Mouse (Mus musculus) testis, postnatal 10 days (tissue): Measurements from ENCODE around the gene Ccdc9b.

Experiments used
- DNase-seq: peaks from one replicate; pipeline ENCODE4 v3.0.0; 2021; ENCODE audit warnings: low spot score

Gene Ccdc9b

DNA sequence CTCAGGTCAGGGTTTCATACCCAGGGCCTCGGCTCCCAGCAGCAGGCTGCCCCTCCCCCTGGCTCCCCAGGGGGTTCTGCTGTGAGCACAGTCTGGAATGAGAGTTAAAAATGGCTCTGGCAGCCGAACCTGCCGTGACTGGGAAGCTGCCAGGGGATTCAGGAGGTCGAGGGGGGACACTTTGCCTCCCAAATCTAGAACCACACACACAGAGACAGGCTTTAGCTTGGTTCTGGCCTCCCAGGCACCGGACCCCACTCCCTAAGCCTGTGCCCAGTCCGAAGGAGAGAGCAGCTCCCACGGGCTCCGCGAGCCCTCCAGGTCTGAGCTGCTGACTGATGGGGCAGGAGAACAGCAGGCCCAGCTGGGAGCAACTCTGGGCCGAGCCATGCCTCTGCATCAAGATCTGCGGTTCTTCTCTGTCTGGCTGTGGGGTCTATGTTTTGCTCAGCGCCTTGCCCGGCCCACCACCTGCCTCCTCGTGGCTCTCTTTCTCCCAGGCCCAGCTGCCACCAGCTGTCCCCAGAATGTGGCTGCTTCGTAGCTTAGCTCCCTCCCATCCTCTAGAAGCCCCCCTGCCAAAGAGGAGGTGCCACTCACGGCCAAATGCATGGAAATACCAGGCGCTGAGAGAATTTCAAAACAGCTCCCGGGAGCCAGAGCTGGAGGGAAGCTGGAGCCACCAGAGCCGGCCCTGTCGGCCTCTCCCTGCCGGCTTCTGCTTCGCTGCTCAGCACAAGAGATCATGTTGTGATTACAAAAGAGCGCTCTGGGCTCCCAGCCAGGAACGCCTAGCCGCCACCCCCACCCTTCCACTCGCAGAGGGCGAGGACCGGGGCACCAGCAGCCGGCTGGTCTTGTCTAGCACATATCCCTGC is at the start of gene Ccdc9b:
TSS of gene Ccdc9b (minus strand) at position 756 of the 878 bp plus-strand sequence.
- DNase-seq = peak; percentile 90

DNA sequence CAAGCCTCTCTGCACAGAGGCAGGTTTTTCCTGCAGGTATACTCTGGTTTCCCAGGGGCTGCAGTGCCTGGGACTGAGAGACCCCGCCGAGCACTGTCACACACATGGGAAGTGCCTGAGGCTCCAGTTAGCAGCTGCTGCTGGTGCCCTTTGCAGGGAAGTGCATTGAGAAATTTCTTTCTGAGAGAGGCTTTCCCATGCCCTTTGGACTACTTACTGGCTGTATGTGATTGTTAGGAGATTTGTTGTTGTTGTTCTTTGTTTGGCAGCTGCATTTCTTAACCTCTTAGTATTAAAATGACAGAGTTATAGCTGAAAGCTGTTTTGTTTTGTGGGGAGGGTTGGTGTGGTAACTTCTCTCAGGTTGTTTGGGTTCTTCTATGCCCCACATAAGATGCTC is 48.4 kb upstream of the Ccdc9b start:
- DNase-seq = no peak

DNA sequence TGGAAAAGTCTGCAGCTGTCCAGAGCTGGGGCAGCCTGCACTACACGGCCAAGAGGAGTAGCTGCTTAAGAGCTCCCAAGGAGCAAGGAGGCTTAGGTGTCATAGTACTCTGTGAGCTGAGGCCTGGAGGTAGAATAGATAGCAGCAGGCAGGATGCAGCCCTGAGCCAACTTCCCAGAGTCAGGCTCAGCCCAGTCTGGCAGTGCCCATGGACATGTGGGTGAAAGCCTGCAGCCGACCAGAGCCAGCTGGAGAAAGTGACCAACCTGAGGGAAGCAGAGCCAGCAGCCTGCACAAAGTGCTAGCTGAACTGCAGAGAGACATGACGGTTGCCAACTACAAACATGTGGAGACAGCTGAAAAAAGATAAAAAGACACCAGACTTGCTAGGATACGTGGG is 44.4 kb upstream of the Ccdc9b start:
- DNase-seq = no peak

DNA sequence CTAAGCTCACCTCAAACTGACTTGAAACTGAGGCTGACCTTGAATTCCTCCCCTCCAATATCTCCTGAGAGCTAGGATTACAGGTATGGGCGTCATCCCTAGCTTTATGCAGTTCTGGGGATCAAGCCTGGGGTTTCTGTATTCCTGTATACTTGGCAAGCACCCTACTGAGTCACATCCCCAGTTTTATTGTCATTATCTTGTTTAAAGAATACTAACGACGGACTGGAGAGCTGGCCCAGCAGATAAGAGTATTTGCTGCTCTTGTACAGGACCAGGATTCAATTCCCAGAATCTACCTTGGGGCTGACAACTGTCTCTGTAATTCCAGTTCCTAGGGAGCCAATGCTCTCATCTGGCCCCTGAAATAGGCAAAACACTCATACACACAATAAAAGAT is 43.3 kb upstream of the Ccdc9b start:
- DNase-seq = no peak

DNA sequence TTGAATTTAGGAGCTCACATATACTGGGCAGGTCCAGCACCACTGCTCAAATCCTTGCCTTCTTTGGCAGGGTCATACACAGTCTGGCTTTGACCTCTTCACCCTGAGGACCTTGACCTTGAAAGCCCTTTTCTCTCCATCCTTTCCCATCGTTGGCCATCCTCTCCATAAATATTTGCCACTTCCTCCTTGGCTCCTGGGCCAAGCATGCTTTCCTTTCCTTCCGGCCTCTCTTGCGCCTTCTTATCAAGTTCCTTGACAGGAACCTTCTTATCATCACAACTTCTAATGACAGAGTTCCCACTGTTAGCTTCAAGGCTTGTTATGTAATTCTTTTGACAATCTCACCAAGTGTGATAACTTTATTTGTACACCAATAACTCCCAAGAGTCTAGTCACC is 42.7 kb upstream of the Ccdc9b start:
- DNase-seq = no peak

DNA sequence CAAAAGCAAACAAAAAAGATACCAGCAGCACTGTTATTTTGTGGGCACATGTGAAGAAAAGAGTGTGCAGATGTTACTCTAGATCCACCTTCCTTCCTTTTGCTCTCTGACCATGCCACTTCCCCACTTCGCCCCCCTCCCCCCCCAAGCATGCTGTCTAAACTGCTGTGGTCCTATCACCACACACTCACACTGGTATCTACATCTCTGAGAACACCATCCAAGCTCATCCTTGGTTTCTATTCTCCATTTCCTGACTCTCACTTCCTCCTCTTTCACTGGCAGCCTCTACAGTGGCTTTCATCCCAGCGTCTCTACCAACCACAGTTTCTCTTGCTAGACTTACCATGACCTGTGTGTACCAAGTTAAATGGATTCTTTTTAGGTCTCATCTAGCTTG is 42.0 kb upstream of the Ccdc9b start:
- DNase-seq = no peak

DNA sequence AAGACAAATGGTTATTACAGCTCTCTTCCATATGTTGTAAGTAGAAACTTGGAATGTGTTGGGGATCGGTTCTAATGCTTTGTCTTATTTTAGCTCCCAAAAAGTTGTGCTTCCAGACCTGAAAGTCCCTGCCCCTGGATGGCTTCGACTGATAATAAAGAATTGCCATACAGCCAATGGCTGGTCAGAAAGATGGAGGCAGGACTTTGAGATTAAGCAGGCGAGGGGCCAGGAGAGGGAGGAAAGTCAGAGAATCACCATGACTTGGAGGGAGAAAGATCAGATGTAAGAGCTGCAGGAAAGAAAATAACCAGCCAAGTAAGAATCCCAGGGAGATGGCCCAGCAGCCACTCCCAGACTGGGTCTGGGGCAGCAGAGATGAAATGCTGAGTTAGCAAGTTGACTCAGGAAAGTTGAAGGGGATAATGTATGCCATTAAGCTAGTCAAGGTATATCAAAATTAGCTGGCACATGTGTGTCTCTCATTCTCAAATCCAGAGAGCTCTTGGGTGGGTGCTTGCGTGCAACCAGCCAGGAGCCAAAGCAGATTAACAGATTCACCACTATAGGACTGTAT is 40.2 kb upstream of the Ccdc9b start:
- DNase-seq = no peak

DNA sequence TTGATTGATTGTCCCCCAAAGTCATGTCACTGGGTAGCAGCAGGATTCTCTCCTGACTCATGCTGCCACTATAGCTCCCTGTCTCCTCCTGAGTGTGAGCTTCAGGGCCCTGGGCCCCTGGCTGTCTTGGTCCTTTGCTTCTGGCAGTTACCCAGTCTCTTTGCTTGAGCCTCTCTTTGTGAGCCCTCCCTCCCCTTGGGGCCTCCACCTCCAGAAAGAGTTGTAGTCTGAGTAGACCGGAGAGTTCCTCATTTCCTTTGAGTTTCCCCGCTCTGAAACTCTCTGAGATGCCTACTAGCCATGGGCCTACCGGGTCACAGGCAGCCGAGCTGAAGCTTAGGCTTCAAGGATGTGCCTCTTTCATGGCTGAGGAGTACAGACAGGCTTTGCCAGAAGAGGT is 31.2 kb upstream of the Ccdc9b start:
- DNase-seq = no peak

DNA sequence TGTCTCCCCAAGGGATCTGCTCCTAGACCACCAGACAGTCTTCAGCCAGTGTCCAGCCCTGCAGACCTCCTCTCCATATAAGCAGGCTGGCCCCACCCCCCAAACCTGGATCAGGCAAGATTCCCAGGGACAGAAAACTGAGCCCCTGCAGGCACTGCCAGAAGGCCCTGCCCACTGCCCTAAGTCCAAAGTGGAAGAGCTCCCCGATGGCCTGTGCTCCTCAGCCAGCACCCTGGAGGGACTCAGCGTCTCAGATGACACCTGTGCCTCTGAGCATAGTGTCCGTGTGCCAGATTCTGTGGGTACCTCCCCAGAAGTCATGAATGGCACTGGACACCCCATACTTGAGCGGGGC is 29.8 kb upstream of the Ccdc9b start:
- DNase-seq = no peak

DNA sequence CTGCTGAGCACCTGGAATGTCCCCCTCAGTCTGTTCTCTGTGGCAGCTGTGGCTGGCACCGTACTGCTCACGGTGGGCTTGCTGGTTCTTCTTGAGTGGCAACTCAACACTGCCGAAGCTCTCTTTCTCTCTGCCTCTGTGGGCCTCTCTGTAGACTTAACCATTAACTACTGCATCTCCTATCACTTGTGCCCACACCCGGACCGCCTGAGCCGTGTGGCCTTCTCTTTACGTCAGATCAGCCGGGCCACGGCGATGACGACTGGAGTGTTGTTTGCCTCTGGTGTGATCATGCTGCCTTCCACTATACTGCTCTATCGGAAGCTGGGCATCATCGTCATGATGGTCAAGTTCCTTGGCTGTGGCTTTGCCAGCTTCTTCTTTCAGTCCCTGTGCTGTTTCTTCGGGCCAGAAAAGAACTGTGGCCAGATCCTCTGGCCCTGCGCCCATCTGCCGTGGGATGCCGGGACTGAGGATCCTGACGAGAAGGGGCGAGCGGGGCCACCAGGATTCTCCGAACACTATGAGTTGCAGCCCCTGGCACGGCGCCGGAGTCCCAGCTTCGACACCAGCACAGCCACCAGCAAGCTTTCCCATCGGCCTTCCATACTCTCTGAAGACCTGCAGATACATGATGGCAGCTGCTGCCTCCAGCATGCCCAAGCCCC is 29.3 kb upstream of the Ccdc9b start:
- no peak for DNase-seq

DNA sequence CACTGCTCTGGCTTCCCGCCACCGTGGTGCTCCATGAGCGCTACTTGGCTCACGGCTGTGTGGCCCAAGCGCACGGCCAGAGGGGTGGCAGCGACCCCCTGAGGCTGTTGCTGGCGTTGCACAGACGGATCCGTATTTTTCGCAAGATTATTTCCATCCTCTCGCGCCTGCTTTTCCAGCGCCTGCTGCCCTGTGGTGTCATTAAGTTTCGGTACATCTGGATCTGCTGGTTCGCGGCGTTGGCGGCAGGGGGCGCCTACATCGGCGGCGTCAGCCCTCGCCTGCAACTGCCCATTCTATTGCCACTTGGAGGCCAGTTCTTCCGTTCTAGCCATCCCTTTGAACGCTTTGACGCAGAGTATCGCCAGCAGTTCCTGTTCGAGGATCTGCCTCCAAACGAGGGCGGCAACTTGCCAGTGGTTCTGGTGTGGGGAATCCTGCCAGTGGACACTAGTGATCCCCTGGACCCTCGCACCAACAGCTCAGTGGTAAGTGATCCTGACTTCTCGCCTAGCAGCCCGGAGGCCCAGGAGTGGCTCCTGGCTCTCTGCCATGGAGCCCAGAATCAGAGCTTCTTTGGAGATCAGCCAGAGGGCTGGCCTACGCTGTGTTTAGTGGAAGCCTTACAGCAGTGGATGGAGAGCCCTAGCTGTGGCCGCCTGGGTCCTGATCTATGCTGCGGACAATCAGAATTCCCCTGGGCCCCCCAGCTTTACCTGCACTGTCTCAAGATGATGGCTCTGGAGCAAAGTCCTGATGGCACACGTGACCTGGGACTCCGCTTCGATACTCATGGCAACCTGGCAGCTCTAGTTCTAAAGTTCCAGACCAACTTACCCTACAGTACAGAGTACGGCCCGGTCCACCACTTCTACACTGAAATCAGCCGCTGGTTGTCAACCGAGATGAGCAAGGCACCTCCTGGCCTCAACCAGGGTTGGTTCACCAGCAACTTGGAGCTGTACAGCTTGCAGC is 28.4 kb upstream of the Ccdc9b start:
- peak; percentile 77 for DNase-seq

DNA sequence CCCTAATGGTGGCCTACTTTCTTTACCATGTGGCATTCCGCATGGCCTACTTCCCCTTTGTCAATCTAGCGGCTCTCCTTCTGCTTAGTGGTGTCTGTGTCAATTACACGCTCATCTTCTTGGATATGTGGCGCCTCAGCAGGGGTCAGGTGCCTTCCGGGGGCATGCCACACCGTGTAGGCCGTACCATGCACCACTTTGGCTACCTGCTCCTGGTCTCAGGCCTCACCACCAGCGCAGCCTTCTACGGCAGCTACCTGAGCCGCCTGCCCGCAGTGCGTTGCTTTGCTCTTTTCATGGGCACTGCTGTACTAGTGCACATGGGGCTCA is 27.7 kb upstream of the Ccdc9b start:
- no peak for DNase-seq

DNA sequence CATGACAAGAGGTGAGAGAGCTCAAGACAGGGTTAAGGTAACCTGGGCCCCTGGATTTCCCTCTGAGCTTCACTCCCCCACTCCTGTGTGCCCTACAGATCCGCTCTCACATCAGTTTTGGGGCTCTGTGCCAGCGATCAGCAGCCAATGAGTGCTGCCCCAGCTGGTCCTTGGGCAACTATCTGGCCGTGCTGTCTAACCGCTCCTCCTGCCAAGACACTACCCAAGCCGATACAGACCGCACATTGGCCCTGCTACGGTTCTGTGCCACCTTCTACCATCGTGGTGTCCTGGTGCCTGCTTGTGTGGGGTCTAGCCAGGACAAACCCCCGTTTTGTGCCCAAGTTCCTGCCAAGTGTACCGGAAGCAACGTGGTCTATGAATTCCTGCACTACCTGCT is 27.0 kb upstream of the Ccdc9b start:
- peak; percentile 42 for DNase-seq

DNA sequence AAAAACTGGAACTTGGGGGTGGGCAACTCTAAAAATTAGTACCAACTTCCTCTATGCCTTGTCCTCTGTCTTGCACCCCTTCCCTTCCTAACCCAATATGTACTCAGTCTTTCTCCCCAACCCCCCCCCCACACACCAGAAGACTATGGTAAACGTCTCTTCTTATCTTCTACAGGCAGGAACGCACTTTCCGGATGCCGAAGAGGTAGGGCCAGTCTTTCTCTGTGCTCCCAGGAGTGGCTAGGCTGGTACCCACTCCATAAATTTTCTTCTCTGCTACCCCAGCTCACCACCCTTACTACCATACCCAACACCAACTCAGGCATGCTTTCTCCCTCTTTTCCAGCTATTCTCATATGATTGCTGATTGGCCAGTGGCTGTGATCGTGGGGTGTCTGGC is 24.1 kb upstream of the Ccdc9b start:
- no peak for DNase-seq

DNA sequence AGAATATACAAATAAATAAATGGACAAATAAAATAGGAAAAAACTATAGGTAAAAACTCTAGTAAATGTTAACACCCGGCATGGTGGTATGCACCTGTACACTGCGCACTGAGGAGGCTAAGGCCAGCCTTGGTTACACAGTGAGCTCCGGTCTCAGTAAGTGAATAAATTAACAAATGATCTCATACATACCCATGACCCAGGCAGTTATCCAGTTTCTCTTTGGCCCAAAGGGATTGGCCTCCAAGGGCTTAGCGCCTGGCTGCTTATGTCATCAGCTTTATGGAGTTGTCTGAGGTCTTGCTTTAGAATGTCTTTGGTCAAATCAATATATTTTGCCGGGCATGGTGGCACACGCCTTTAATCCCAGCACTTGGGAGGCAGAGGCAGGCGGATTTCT is 21.2 kb upstream of the Ccdc9b start:
- no peak for DNase-seq

DNA sequence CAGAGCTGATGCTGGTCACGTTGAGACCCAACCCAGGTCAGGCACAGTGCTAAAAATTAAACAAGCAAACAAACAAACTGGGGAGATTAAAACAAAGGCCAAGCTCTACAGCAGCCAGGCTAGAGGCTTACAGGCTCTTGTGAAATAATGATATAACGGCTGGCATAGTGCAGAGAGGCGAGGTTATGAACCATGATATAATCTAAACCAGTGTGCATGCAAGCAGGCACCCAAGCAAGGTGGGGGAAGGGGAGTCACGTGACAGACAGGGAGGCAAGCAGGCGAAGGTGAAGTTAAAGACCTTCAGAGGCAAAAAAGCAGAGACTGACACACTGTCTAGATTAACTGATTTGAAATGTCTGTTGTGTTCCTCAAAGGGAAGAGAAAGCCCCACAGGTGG is 20.6 kb upstream of the Ccdc9b start:
- no peak for DNase-seq

DNA sequence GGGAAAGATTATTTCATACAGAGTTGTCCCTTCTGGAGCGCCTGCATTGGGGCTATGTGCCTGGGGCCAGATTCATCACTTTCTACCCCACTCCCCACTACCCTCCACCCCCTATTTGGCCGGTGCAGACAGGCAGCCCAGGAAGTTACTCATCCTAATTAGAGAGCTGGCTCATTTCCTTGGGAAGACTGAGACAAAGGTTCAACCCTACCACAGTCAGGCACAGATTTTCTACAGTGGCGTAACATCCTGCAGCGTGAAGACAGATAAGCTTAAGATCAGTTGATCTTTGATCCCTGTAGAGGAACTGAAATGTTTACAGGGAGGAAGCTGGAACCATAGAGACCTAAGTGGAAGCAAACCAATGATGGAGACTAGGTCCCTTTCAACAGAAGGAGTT is 19.8 kb upstream of the Ccdc9b start:
- no peak for DNase-seq

DNA sequence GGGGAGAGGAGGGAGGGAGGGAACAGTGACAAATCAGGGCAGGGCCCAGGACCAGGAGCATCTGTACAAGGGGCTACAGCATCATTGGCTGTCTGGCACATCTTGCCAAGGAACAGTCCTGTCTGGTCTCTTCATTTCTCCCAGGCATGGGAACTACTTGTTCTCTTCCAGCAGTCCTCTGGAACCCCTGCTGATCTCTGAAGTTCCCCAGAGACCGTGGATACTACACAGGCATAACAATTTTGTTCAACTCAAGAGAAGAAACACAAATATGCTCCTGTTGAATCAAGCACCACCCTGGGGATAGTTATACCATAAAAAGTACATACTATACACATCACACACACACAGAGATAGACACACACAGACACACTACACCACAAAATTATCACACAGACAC is 18.7 kb upstream of the Ccdc9b start:
- no peak for DNase-seq

DNA sequence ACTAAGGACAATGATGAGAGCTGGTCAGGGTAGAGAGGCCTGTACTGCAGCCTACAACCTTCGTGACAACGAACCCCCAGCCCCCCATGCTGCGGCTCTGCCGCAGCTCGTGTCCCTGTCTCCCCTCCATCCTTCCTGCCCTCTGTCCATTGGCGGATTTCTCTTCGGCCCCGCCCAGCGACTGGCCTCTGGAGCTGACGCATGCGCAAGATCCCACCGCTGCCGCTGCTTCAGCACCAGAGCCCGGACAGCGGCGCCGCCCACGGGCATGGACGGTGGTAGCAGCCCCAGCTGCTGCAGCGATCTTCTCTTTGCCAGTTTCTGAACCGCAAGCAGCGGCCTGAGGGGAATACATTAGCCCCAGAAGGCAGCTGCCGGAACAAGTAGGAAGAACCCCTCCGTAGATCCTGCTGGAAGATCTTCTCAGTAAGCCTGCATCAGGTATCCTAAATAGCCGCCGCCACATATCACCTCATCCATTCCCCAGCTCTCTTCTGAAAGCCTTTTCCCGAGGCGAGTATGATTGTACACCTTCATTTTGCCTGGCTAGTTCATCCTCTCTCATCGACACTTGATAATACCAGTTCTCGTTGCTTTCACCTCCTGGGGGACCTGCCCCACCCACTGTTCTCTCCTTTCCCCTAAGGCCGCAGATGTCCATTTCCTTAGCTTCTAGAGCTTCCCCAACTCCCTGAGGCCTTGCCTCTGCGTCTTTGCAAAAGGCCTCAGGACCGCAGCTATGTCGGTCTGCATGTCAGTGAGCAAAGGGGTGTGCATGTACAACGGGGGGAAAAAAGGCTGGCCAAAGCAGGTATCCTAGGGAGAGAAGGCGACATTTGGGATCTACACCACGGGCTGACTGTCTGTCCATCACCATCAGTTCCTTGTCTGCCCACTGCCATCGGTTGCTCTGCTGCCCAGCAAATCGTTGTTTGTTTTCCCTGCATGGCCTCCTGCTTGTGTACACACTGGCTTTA is 17.3 kb upstream of the Ccdc9b start, which contains the start of gene Disp2:
TSS of gene Disp2 (plus strand) at position 216 of the 977 bp plus-strand sequence.
- DNase-seq = peak; percentile 96

DNA sequence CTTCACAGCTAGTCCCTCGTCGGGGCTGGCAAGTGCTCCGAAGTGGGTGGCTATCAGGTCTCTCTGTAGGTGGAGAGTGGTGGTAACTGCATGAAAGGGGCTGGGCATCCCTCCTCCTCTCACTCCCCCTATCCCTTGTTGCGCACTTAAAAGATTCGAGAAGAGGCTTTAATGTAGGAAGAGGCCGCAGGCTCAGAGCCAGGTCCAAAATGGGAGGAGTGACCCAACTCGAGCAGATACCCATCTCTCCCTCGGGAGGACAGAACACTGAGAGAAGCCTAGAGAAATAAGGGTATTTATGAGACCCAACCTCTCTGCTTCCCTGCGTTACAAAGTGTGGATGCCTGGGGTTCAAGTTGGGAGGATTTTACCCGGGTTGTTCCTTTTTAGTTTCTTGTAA is 16.6 kb upstream of the Ccdc9b start:
- no peak for DNase-seq

DNA sequence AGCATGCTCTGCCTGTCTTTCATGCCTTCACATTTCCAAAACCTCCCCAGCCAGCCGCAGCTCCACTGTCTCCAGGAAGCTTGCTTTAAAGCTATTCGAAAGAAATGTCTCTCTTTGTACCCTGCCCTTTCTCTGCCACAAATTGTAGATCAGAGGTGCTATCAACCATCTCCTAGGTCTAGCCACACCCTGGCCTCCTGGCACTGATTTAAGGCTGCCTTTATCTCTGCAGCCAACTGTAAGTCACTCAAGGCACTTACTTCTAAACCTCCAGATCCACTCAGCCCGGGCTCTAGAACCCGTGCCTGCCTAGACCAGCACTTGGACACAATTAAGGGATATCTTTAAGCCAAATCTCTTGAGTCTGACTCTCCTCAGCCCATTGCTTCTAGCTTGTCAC is 16.0 kb upstream of the Ccdc9b start:
- DNase-seq = no peak
